Mouse (Mus musculus) intestine, embryonic 16.5 days (tissue): Measurements from ENCODE around the gene Stard9. TPM values are rescaled to one million over a fixed set of nuclear protein-coding genes. Genes with fewer than 3 reads are reported as not detected.

Source experiments
- ATAC-seq: fragments of 200-750 bp; cut with Nextera tagmentation; 2 replicates; pipeline ENCODE4 v1.8.0; 2017; ENCODE audit warnings: moderate TSS enrichment, moderate library complexity
- H3K27ac ChIP-seq: fragments of 300-500 bp; sonication (generic); 2 replicates; pipeline ENCODE4 v1.5.1; 2014; ENCODE audit warnings: mild to moderate bottlenecking, low read length
- H3K27me3 ChIP-seq: fragments of 300-500 bp; sonication (generic); replicated peaks from 2 replicates; pipeline ENCODE4 v1.6.1; 2014; ENCODE audit warnings: low read length, control low read depth, mixed read lengths; ENCODE audit not compliant: control insufficient read depth, insufficient read depth
- H3K36me3 ChIP-seq: fragments of 300-500 bp; sonication (generic); 2 replicates; pipeline ENCODE4 v1.6.1; 2014; ENCODE audit warnings: low read length, control low read depth; ENCODE audit not compliant: control insufficient read depth, insufficient read depth
- H3K4me1 ChIP-seq: fragments of 300-500 bp; sonication (generic); 2 replicates; pipeline ENCODE4 v1.6.1; 2014; ENCODE audit warnings: low read length, control low read depth, mixed read lengths; ENCODE audit not compliant: control insufficient read depth, insufficient read depth
- H3K4me2 ChIP-seq: fragments of 300-500 bp; sonication (generic); 2 replicates; pipeline ENCODE4 v1.6.1; 2014; ENCODE audit warnings: low read depth, low read length, control low read depth
- H3K4me3 ChIP-seq: fragments of 300-500 bp; sonication (generic); 2 replicates; pipeline ENCODE4 v1.5.1; 2014; ENCODE audit warnings: mild to moderate bottlenecking, low read length
- H3K9ac ChIP-seq: fragments of 300-500 bp; sonication (generic); 2 replicates; pipeline ENCODE4 v1.6.1; 2014; ENCODE audit warnings: low read depth, low read length
- H3K9me3 ChIP-seq: fragments of 300-500 bp; sonication (generic); 2 replicates; pipeline ENCODE4 v1.6.1; 2016; ENCODE audit warnings: low read length, control low read depth; ENCODE audit not compliant: control insufficient read depth
- WGBS: fragments of 180-500 bp; shearing (Covaris S2); extraction: QIAGEN DNeasy Blood & Tissue Kit; methylation state at CpG from one replicate; pipeline ENCODE4 v1.1.7; 2014; 5-methylcytosine and 5-hydroxymethylcytosine counted together
- polyA plus RNA-seq: library from polyadenylated mRNA; unstranded; fragments of >200 nt; fragmentation: Nextera tagmentation; extraction: Ambion mirVana; gene quantifications from 2 replicates; pipeline ENCODE4 v1.2.1, GENCODE M21; 2015

Gene Stard9
- polyA plus RNA-seq, 1 experiment from 2014 or later: 2.5 TPM

- WGBS: under 1% methylated on average over 61 of the region's 61 CpGs
- peak; percentile 99 for ATAC-seq
Measured at GRCm38 (mm10) chr2:120731167-120731862, 102.4 kb downstream of the Stard9 start.

GRCm38 (mm10) chr2:120731877-120732530 lies 103.1 kb downstream of the Stard9 start:
- H3K36me3 ChIP-seq: peaks cover 3% of the 10 kb centered on the region; the same call in 1 of the 2 replicates
- H3K27me3 ChIP-seq: no peaks in the 10 kb centered on the region
- ATAC-seq: no peak; the same call in 1 of the 2 replicates
- H3K4me1 ChIP-seq: peaks cover 19% of the 10 kb centered on the region
- peak overlapping the region; percentile 59 for H3K4me2 ChIP-seq
- WGBS: 38% methylated on average over 7 of the region's 7 CpGs
- peak overlapping the region; percentile 95 for H3K27ac ChIP-seq
- H3K9ac ChIP-seq: peak overlapping the region; percentile 62
- H3K9me3 ChIP-seq: no peaks in the 10 kb centered on the region
- H3K4me3 ChIP-seq: peak overlapping the region; percentile 99

More at GRCm38 (mm10) chr2:120731167-120731862, 102.4 kb downstream of the Stard9 start:
- Histone ChIP-seq H3K27ac (peak overlapping the region; percentile 95), H3K4me3 (peak overlapping the region; percentile 99), H3K4me2 (peak overlapping the region; percentile 97), H3K9ac (peak overlapping the region; percentile 96), H3K36me3 (peaks cover 7% of the 10 kb centered on the region; the same call in 1 of the 2 replicates), H3K27me3 (no peaks in the 10 kb centered on the region), H3K4me1 (peaks cover 19% of the 10 kb centered on the region), H3K9me3 (no peaks in the 10 kb centered on the region)

DNA sequence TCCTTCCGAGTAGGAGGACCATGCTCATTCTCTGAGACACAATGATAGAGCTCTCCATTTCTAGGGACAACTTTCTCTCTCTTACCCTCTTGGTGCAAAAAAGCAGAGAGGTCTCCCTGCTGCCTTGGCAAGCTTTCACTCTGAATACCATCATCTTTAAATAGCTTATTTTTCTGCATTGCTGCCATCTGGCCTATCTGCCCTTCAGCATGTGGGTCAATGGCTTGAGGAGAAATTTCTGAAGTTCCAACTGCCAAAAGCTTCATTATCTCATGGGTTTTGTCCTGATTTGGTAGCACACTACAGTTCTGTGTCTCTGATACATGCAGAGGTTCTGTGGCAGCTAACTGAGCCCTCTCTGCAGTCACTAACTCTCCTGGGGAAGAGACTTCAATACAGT lies 116.6 kb downstream of the Stard9 start:
- Histone ChIP-seq H3K36me3 (peaks cover 5% of the 10 kb centered on the region; the same call in 1 of the 2 replicates), H3K9ac (no peak overlapping the region), H3K27me3 (no peaks in the 10 kb centered on the region), H3K4me2 (no peak overlapping the region), H3K27ac (no peak overlapping the region), H3K4me3 (no peak overlapping the region), H3K9me3 (no peaks in the 10 kb centered on the region), H3K4me1 (no peaks in the 10 kb centered on the region)
- no peak for ATAC-seq
- WGBS: 95% methylated on average over 1 of the region's 1 CpGs

- no peak for ATAC-seq
- no peak overlapping the region for H3K27ac ChIP-seq
- H3K27me3 ChIP-seq: no peaks in the 10 kb centered on the region
- H3K9me3 ChIP-seq: no peaks in the 10 kb centered on the region
- H3K4me3 ChIP-seq: no peak overlapping the region
- H3K9ac ChIP-seq: no peak overlapping the region
- WGBS: 91% methylated on average over 2 of the region's 2 CpGs
- H3K4me1 ChIP-seq: no peaks in the 10 kb centered on the region
- H3K36me3 ChIP-seq: peaks cover 5% of the 10 kb centered on the region; the same call in 1 of the 2 replicates
- no peak overlapping the region for H3K4me2 ChIP-seq
Measured at GRCm38 (mm10) chr2:120748041-120748440, 119.1 kb downstream of the Stard9 start.

- no peaks in the 10 kb centered on the region for H3K36me3 ChIP-seq
- H3K27ac ChIP-seq: no peak overlapping the region
- no peak for ATAC-seq
- no peaks in the 10 kb centered on the region for H3K27me3 ChIP-seq
- H3K9ac ChIP-seq: no peak overlapping the region
- no peaks in the 10 kb centered on the region for H3K9me3 ChIP-seq
- no peaks in the 10 kb centered on the region for H3K4me1 ChIP-seq
- no peak overlapping the region for H3K4me2 ChIP-seq
- no peak overlapping the region for H3K4me3 ChIP-seq
Measured at GRCm38 (mm10) chr2:120761922-120762321, 133.0 kb downstream of the Stard9 start.

GRCm38 (mm10) chr2:120770265-120770935 lies 141.5 kb downstream of the Stard9 start:
- H3K27me3 ChIP-seq: no peaks in the 10 kb centered on the region
- no peak overlapping the region for H3K4me3 ChIP-seq
- no peak overlapping the region for H3K4me2 ChIP-seq
- 87% methylated on average over 2 of the region's 2 CpGs for WGBS
- no peak overlapping the region for H3K27ac ChIP-seq
- no peak overlapping the region for H3K9ac ChIP-seq
- no peak for ATAC-seq
- no peaks in the 10 kb centered on the region for H3K36me3 ChIP-seq
- H3K4me1 ChIP-seq: no peaks in the 10 kb centered on the region
- H3K9me3 ChIP-seq: no peaks in the 10 kb centered on the region

Other genes with a start within 250 kb of the Stard9 start
- gene Ganc, start 225.2 kb upstream of the Stard9 start, polyA plus RNA-seq: 8.8 and 10.3 TPM in 2 replicates
- 7.3 and 8.6 TPM in 2 replicates for gene Tmem87a, start 225.0 kb upstream of the Stard9 start, polyA plus RNA-seq
- 0.77 and 0.92 TPM in 2 replicates for gene Capn3, start 173.1 kb upstream of the Stard9 start, polyA plus RNA-seq
- 36.2 and 37.0 TPM in 2 replicates for gene Zfp106, start 65.3 kb upstream of the Stard9 start, polyA plus RNA-seq
- gene Snap23, start 61.5 kb upstream of the Stard9 start, polyA plus RNA-seq: 54.6 and 55.8 TPM in 2 replicates
- 16.9 and 20.6 TPM in 2 replicates for gene Haus2, start 19.7 kb upstream of the Stard9 start, polyA plus RNA-seq
- gene Lrrc57, start 19.6 kb upstream of the Stard9 start, polyA plus RNA-seq: 19.5 and 22.4 TPM in 2 replicates
- gene Cdan1, start 221.0 kb downstream of the Stard9 start, polyA plus RNA-seq: 3.6 and 4.1 TPM in 2 replicates
- 1.4 and 1.6 TPM in 2 replicates for gene Ttbk2, start 221.5 kb downstream of the Stard9 start, polyA plus RNA-seq